Mouse (Mus musculus): Measurements from ENCODE around the gene Rnf2. TPM values are rescaled to one million over a fixed set of nuclear protein-coding genes. Genes with fewer than 3 reads are reported as not detected.
"Not testable (repeated sequence)": the region's sequence is repeated elsewhere in the genome, so short reads cannot be mapped to it uniquely, and the experiment has no call there.

Rnf2 gene
- polyA plus RNA-seq, 1 experiment = 140 TPM

DNA sequence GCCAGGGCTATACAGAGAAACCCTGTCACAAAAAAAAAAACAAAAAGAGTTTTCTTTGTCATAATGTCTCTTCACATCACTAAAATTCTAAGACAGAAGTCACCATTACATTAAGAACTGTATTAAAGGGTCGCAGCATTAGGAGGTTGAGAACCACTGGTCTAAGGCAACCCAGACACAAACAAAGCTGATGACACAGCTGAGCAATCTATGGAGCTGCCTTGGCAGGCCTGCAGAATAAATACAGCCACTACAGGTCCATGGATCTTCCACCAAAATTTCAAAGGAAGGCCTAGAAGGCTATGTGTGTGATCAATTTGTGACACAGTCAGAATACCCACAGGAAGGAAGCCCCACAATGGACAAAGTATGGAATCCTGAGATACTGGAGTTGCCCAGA lies 18.3 kb downstream of the Rnf2 start:
- no peak for TF ChIP-seq EP300 (IDR thresholded peaks at IDR 0.05; ENCODE audit: insufficient read depth, low read depth, low read length)
- TF ChIP-seq POLR2A (IDR thresholded peaks at IDR 0.05; ENCODE audit: insufficient read depth, low read length) = no peak
- TF ChIP-seq CTCF (IDR thresholded peaks at IDR 0.05; ENCODE audit: low read depth, low read length) = no peak

DNA sequence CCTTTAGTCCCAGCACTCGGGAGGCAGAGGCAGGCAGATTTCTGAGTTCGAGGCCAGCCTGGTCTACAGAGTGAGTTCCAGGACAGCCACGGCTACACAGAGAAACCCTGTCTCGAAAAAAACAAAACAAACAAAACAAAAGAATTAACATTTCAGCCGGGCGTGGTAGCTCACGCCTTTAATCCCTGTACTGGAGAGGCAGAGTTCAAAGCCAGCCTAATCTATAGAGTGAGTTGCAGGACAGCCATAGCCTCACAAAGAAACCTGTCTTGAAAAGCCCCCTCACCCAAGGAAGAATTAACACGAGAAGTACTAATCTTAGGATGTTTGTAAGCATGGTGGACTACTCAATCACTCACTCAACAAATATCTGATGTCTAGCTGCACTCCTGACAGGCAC lies 28.4 kb downstream of the Rnf2 start:
- H3K36me3 ChIP-seq (ENCODE audit: control insufficient read depth, insufficient read depth, low read length, poor library complexity, severe bottlenecking) = peaks cover 60% of the 10 kb centered on the region
- not testable (repeated sequence) for H3K9ac ChIP-seq (ENCODE audit: low read depth, poor library complexity, severe bottlenecking); H3K9me3 ChIP-seq (replicated peaks; ENCODE audit: control insufficient read depth, insufficient read depth, low read length, poor library complexity, severe bottlenecking); H3K4me1 ChIP-seq (ENCODE audit: control insufficient read depth, insufficient read depth, low read length); H3K27me3 ChIP-seq (ENCODE audit: control insufficient read depth, insufficient read depth, low read length, poor library complexity, severe bottlenecking); H3K4me3 ChIP-seq (ENCODE audit: low read depth, low read length)
- peak overlapping the region; percentile 36; the same call in 1 of the 2 replicates for H3K27ac ChIP-seq (ENCODE audit: insufficient read depth, low read length)

More for the DNA sequence above, 18.3 kb downstream of the Rnf2 start:
- no peaks in the 10 kb centered on the region for H3K27me3 ChIP-seq (ENCODE audit: control insufficient read depth, insufficient read depth, low read length, poor library complexity, severe bottlenecking)
- H3K36me3 ChIP-seq (ENCODE audit: control insufficient read depth, insufficient read depth, low read length, poor library complexity, severe bottlenecking) = peaks cover 19% of the 10 kb centered on the region
- H3K9ac ChIP-seq (ENCODE audit: low read depth, poor library complexity, severe bottlenecking) = no peak overlapping the region
- H3K4me3 ChIP-seq (ENCODE audit: low read depth, low read length) = no peak overlapping the region
- no peaks in the 10 kb centered on the region for H3K9me3 ChIP-seq (replicated peaks; ENCODE audit: control insufficient read depth, insufficient read depth, low read length, poor library complexity, severe bottlenecking)
- H3K27ac ChIP-seq (ENCODE audit: insufficient read depth, low read length) = no peak overlapping the region
- no peaks in the 10 kb centered on the region for H3K4me1 ChIP-seq (ENCODE audit: control insufficient read depth, insufficient read depth, low read length)

DNA sequence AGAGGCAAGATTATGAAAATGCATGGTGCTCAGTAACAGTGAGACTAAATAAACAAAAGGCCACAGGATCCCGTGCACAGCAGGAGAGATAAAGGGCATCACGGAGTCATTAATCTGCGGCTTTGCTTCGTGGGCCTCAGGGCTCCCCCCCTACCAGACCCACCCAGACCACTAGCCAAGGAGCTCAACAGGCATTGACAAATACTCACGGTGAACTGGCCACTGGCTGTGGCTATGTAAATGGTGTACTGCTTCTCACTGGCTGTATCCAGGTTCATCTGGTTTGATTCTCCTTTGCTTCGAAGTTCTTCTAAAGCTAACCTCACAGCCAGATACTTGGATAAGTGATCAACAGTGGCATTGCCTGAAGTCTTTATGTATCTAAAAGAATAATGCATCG lies 29.3 kb downstream of the Rnf2 start:
- H3K9ac ChIP-seq (ENCODE audit: low read depth, poor library complexity, severe bottlenecking) = no peak overlapping the region
- no peak overlapping the region for H3K4me3 ChIP-seq (ENCODE audit: low read depth, low read length)
- no peak overlapping the region for H3K27ac ChIP-seq (ENCODE audit: insufficient read depth, low read length)
- H3K27me3 ChIP-seq (ENCODE audit: control insufficient read depth, insufficient read depth, low read length, poor library complexity, severe bottlenecking) = no peaks in the 10 kb centered on the region
- TF ChIP-seq POLR2A (IDR thresholded peaks at IDR 0.05; ENCODE audit: insufficient read depth, low read length) (no peak), EP300 (IDR thresholded peaks at IDR 0.05; ENCODE audit: insufficient read depth, low read depth, low read length) (no peak), CTCF (IDR thresholded peaks at IDR 0.05; ENCODE audit: low read depth, low read length) (no peak)
- peaks cover 53% of the 10 kb centered on the region for H3K36me3 ChIP-seq (ENCODE audit: control insufficient read depth, insufficient read depth, low read length, poor library complexity, severe bottlenecking)
- H3K9me3 ChIP-seq (replicated peaks; ENCODE audit: control insufficient read depth, insufficient read depth, low read length, poor library complexity, severe bottlenecking) = no peaks in the 10 kb centered on the region
- H3K4me1 ChIP-seq (ENCODE audit: control insufficient read depth, insufficient read depth, low read length) = peaks cover under 1% of the 10 kb centered on the region

DNA sequence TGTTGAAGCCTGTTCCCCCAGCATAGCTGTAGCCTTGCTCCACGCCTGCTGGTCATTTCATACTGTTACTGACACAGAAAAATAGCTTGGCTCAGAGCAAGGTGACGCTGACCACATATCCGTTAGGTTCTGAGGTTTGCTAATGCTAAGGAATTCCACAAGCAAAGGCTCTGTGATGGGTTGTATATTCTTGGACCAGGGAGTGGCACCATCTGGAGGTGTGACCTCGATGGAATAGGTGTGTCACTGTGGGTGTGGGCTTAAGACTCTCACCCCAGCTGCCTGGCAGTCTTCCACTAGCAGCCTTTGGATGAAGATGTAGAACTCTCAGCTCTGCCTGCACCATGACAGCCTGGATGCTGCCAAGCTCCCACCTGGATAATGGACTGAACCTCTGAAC lies 34.2 kb downstream of the Rnf2 start:
- TF ChIP-seq CTCF (IDR thresholded peaks at IDR 0.05; ENCODE audit: low read depth, low read length) = no peak
- TF ChIP-seq POLR2A (IDR thresholded peaks at IDR 0.05; ENCODE audit: insufficient read depth, low read length) = no peak
- no peak for TF ChIP-seq EP300 (IDR thresholded peaks at IDR 0.05; ENCODE audit: insufficient read depth, low read depth, low read length)
- Histone ChIP-seq H3K9me3 (replicated peaks; ENCODE audit: control insufficient read depth, insufficient read depth, low read length, poor library complexity, severe bottlenecking) (no peaks in the 10 kb centered on the region), H3K4me1 (ENCODE audit: control insufficient read depth, insufficient read depth, low read length) (peaks cover 2% of the 10 kb centered on the region), H3K4me3 (ENCODE audit: low read depth, low read length) (no peak overlapping the region), H3K9ac (ENCODE audit: low read depth, poor library complexity, severe bottlenecking) (no peak overlapping the region), H3K27me3 (ENCODE audit: control insufficient read depth, insufficient read depth, low read length, poor library complexity, severe bottlenecking) (no peaks in the 10 kb centered on the region), H3K27ac (ENCODE audit: insufficient read depth, low read length) (peak overlapping the region; percentile 67; the same call in 1 of the 2 replicates), H3K36me3 (ENCODE audit: control insufficient read depth, insufficient read depth, low read length, poor library complexity, severe bottlenecking) (peaks cover 20% of the 10 kb centered on the region)

DNA sequence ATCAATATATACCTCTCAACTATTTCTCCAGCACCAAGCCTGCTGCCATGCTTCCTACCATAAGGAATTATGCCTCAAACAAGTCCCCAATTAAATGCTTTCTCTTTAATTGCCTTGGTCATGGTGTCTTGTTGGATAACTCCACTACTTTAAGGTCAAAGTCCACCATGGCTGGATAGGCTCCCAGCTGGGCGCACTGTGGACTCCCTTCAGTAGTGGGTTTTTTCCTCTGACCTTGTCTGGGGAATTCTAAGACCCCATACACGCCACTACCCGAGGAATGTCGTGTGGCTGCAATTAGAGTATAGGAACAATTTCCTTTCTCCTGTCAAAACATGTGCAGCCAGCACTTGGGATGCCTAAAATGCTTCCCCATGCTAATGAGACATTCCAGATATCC lies 35.8 kb downstream of the Rnf2 start:
- peaks cover 9% of the 10 kb centered on the region for H3K36me3 ChIP-seq (ENCODE audit: control insufficient read depth, insufficient read depth, low read length, poor library complexity, severe bottlenecking)
- no peak overlapping the region for H3K27ac ChIP-seq (ENCODE audit: insufficient read depth, low read length)
- peaks cover 3% of the 10 kb centered on the region for H3K4me1 ChIP-seq (ENCODE audit: control insufficient read depth, insufficient read depth, low read length)
- H3K9ac ChIP-seq (ENCODE audit: low read depth, poor library complexity, severe bottlenecking) = no peak overlapping the region
- no peaks in the 10 kb centered on the region for H3K9me3 ChIP-seq (replicated peaks; ENCODE audit: control insufficient read depth, insufficient read depth, low read length, poor library complexity, severe bottlenecking)
- H3K27me3 ChIP-seq (ENCODE audit: control insufficient read depth, insufficient read depth, low read length, poor library complexity, severe bottlenecking) = no peaks in the 10 kb centered on the region
- no peak overlapping the region for H3K4me3 ChIP-seq (ENCODE audit: low read depth, low read length)
- TF ChIP-seq EP300 (IDR thresholded peaks at IDR 0.05; ENCODE audit: insufficient read depth, low read depth, low read length) = no peak

DNA sequence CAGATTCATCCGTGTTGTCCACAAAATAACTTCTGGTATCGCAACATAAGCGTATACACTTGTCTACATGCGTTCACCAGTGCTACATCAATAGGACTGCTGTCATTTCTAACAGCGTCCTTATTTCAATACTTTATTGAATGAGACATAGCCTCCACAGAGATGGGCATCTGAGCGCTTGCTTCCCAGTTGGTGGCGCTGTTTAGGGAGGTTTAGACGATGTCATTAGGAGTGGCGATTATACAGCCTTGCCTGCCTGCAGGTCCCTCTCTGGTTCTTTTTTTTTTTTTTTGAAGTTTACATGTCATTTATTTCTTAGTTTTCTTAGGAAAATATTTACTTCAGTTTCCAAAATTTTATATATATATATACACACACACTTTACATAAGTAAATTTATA lies 39.5 kb downstream of the Rnf2 start:
- Histone ChIP-seq H3K4me1 (ENCODE audit: control insufficient read depth, insufficient read depth, low read length) (peaks cover 1% of the 10 kb centered on the region), H3K27me3 (ENCODE audit: control insufficient read depth, insufficient read depth, low read length, poor library complexity, severe bottlenecking) (no peaks in the 10 kb centered on the region), H3K9me3 (replicated peaks; ENCODE audit: control insufficient read depth, insufficient read depth, low read length, poor library complexity, severe bottlenecking) (no peaks in the 10 kb centered on the region), H3K27ac (ENCODE audit: insufficient read depth, low read length) (peak overlapping the region; percentile 51; the same call in 1 of the 2 replicates), H3K4me3 (ENCODE audit: low read depth, low read length) (no peak overlapping the region), H3K36me3 (ENCODE audit: control insufficient read depth, insufficient read depth, low read length, poor library complexity, severe bottlenecking) (no peaks in the 10 kb centered on the region), H3K9ac (ENCODE audit: low read depth, poor library complexity, severe bottlenecking) (no peak overlapping the region)
- TF ChIP-seq CTCF (IDR thresholded peaks at IDR 0.05; ENCODE audit: low read depth, low read length) = peak; percentile 75
- TF ChIP-seq POLR2A (IDR thresholded peaks at IDR 0.05; ENCODE audit: insufficient read depth, low read length) = no peak

Data from ES-Bruce4 (cell line).